ENCODE assay signal across 13 mouse cellular contexts in genomic region chr10:120947842-120948241, GRCm38 (mm10). TPM values are rescaled to one million over a fixed set of nuclear protein-coding genes. Genes with fewer than 3 reads are reported as not detected.
"Had no signal": no experiment of that assay in that cellular context is flagged by ENCODE, and none has a peak within 500 bp of the region (broad histone marks: within the 10 kb centered on the region; RNA-seq: fewer than 3 reads in every experiment).

No protein-coding gene starts in this region.

- H3K36me3 ChIP-seq: stomach, embryonic 15.5 days had no signal

- H3K4me2 ChIP-seq: limb, embryonic 13.5 days; neural tube, embryonic 12.5 days; stomach, embryonic 15.5 days had no signal

- DNase-seq: kidney, adult 18-20 months; left cerebral cortex, postnatal 4 days; lung, adult 18-20 months; midbrain, embryonic 14.5 days; right cerebral cortex, postnatal 14 days; thymus, adult 2 months; thymus, postnatal 25 days had no signal

- H3K27ac ChIP-seq: layer of hippocampus, adult 2 months; limb, embryonic 13.5 days; midbrain, embryonic 10.5 days; neural tube, embryonic 12.5 days; stomach, embryonic 15.5 days had no signal

- H3K9me3 ChIP-seq: limb, embryonic 13.5 days; midbrain, embryonic 10.5 days; neural tube, embryonic 12.5 days; stomach, embryonic 15.5 days had no signal

- H3K4me3 ChIP-seq: layer of hippocampus, adult 2 months; limb, embryonic 13.5 days; midbrain, embryonic 10.5 days; neural tube, embryonic 12.5 days; stomach, embryonic 15.5 days had no signal

- H3K9ac ChIP-seq: limb, embryonic 13.5 days; neural tube, embryonic 12.5 days; stomach, embryonic 15.5 days had no signal

- H3K27me3 ChIP-seq: limb, embryonic 13.5 days; neural tube, embryonic 12.5 days; stomach, embryonic 15.5 days had no signal

RNA-seq across cellular contexts. Expression of gene Msrb3, which starts 48.9 kb away (rescaled TPM):
- total RNA-seq: monocyte, adult 5-6 weeks had no signal
